Mouse (Mus musculus): ENCODE results near the gene Cldn11. TPM values are rescaled to one million over a fixed set of nuclear protein-coding genes. Genes with fewer than 3 reads are reported as not detected.

The Cldn11 gene
- total RNA-seq, 2 experiments from 2014 or later, result not detected

GRCm38 (mm10) chr3:31157776-31158175 is 8.1 kb downstream of the Cldn11 start:
- ATAC-seq (ENCODE audit: poor library complexity, severe bottlenecking), result no peak

- ATAC-seq (ENCODE audit: poor library complexity, severe bottlenecking), result no peak
These were observed 10.3 kb downstream of the Cldn11 start for GRCm38 (mm10) chr3:31160046-31160445.

GRCm38 (mm10) chr3:31161336-31161735 is 11.6 kb downstream of the Cldn11 start:
- ATAC-seq (ENCODE audit: poor library complexity, severe bottlenecking), result no peak

- ATAC-seq (ENCODE audit: poor library complexity, severe bottlenecking), result no peak
These were observed 13.1 kb downstream of the Cldn11 start for GRCm38 (mm10) chr3:31162860-31163259.

- ATAC-seq (ENCODE audit: poor library complexity, severe bottlenecking), result no peak
These were observed 16.1 kb downstream of the Cldn11 start for GRCm38 (mm10) chr3:31165803-31166202.

GRCm38 (mm10) chr3:31166365-31166871 is 16.7 kb downstream of the Cldn11 start:
- no peak for ATAC-seq (ENCODE audit: poor library complexity, severe bottlenecking)

- no peak for ATAC-seq (ENCODE audit: poor library complexity, severe bottlenecking)
These were observed 40.6 kb downstream of the Cldn11 start for GRCm38 (mm10) chr3:31190342-31190741.

- no peak for ATAC-seq (ENCODE audit: poor library complexity, severe bottlenecking)
These were observed 41.7 kb downstream of the Cldn11 start for GRCm38 (mm10) chr3:31191402-31191801.

- ATAC-seq (ENCODE audit: poor library complexity, severe bottlenecking), result no peak
These were observed 49.6 kb downstream of the Cldn11 start for GRCm38 (mm10) chr3:31199162-31199877.

- ATAC-seq (ENCODE audit: poor library complexity, severe bottlenecking), result no peak
These were observed 54.2 kb downstream of the Cldn11 start for GRCm38 (mm10) chr3:31203947-31204346.

GRCm38 (mm10) chr3:31205167-31205566 is 55.4 kb downstream of the Cldn11 start:
- no peak for ATAC-seq (ENCODE audit: poor library complexity, severe bottlenecking)

GRCm38 (mm10) chr3:31208046-31208445 is 58.3 kb downstream of the Cldn11 start:
- ATAC-seq (ENCODE audit: poor library complexity, severe bottlenecking), result no peak

- no peak for ATAC-seq (ENCODE audit: poor library complexity, severe bottlenecking)
These were observed 58.8 kb downstream of the Cldn11 start for GRCm38 (mm10) chr3:31208458-31208994.

GRCm38 (mm10) chr3:31209001-31209400 is 59.3 kb downstream of the Cldn11 start:
- no peak for ATAC-seq (ENCODE audit: poor library complexity, severe bottlenecking)

- ATAC-seq (ENCODE audit: poor library complexity, severe bottlenecking), result no peak
These were observed 62.7 kb downstream of the Cldn11 start for GRCm38 (mm10) chr3:31212205-31213038.

- no peak for ATAC-seq (ENCODE audit: poor library complexity, severe bottlenecking)
These were observed 64.1 kb downstream of the Cldn11 start for GRCm38 (mm10) chr3:31213802-31214201.

Other genes starting within 250 kb of the Cldn11 start
- gene Phc3, start 180.5 kb upstream of the Cldn11 start, total RNA-seq (2015), result 31.0 and 31.1 TPM in 2 replicates
- gene Phc3, start 180.5 kb upstream of the Cldn11 start, total RNA-seq (2017), result 17.3 and 20.4 TPM in 2 replicates
- gene Prkci, start 154.2 kb upstream of the Cldn11 start, total RNA-seq (2015), result 18.8 and 19.9 TPM in 2 replicates
- 12.4 and 14.7 TPM in 2 replicates for gene Prkci, start 154.2 kb upstream of the Cldn11 start, total RNA-seq (2017)
- gene Skil, start 54.9 kb upstream of the Cldn11 start, total RNA-seq (2015), result 20.4 and 21.8 TPM in 2 replicates
- 31.6 and 32.5 TPM in 2 replicates for gene Skil, start 54.9 kb upstream of the Cldn11 start, total RNA-seq (2017)
- gene Slc7a14, start 160.5 kb downstream of the Cldn11 start, total RNA-seq (2015), result 0.02 TPM in 1 of 2 replicates, not detected in the other
- gene Slc7a14, start 160.5 kb downstream of the Cldn11 start, total RNA-seq (2017), result under 0.01 TPM in 1 of 2 replicates, not detected in the other